Mouse (Mus musculus): Measurements from ENCODE around the gene Ccdc144b. TPM values are rescaled to one million over a fixed set of nuclear protein-coding genes. Genes with fewer than 3 reads are reported as not detected.

Ccdc144b gene
- polyA plus RNA-seq, 1 experiment from 2014 or later = not detected

- Histone ChIP-seq H3K4me1 (peaks cover 15% of the 10 kb centered on the region), H3K4me3 (no peak overlapping the region), H3K27ac (no peak overlapping the region), H3K9me3 (no peaks in the 10 kb centered on the region), H3K36me3 (peaks cover 17% of the 10 kb centered on the region), H3K27me3 (replicated peaks) (no peaks in the 10 kb centered on the region), H3K9ac (no peak overlapping the region), H3K4me2 (replicated peaks) (no peak overlapping the region)
- 94% methylated on average over 6 of the region's 6 CpGs for WGBS
- no peak for ATAC-seq (ENCODE audit: low FRiP score, low read depth)
Observed at GRCm38 (mm10) chr3:36067731-36068130, 14.4 kb upstream of the Ccdc144b start.

- H3K4me1 ChIP-seq = peaks cover 15% of the 10 kb centered on the region
- peak within 1 kb of the TSS; percentile 73 for H3K4me3 ChIP-seq
- H3K9ac ChIP-seq = peak within 1 kb of the TSS; percentile 75
- no peaks in the 10 kb centered on the region for H3K9me3 ChIP-seq
- no peak within 1 kb of the TSS for H3K27ac ChIP-seq
- peaks cover 12% of the 10 kb centered on the region for H3K36me3 ChIP-seq
- WGBS = under 1% methylated on average over 49 of the region's 49 CpGs
- peak within 1 kb of the TSS; percentile 70 for H3K4me2 ChIP-seq (replicated peaks)
- H3K27me3 ChIP-seq (replicated peaks) = no peaks in the 10 kb centered on the region
- peak; percentile 99 for ATAC-seq (ENCODE audit: low FRiP score, low read depth)
Observed at GRCm38 (mm10) chr3:36065843-36066651, 12.7 kb upstream of the Ccdc144b start, which contains the start of gene Acad9. Gene Acad9, plus strand, starts transcription at chr3:36065979.

GRCm38 (mm10) chr3:36065166-36065565 lies 11.8 kb upstream of the Ccdc144b start:
- Histone ChIP-seq H3K4me1 (peaks cover 15% of the 10 kb centered on the region), H3K27me3 (replicated peaks) (no peaks in the 10 kb centered on the region), H3K9ac (no peak overlapping the region), H3K4me3 (peak overlapping the region; percentile 73), H3K27ac (no peak overlapping the region), H3K36me3 (peaks cover 3% of the 10 kb centered on the region; the same call in 1 of the 2 replicates), H3K4me2 (replicated peaks) (peak overlapping the region; percentile 70), H3K9me3 (no peaks in the 10 kb centered on the region)
- 98% methylated on average over 2 of the region's 2 CpGs for WGBS
- ATAC-seq (ENCODE audit: low FRiP score, low read depth) = 0 out of 2 replicates have a peak, but pooled peaks have one; percentile 35

GRCm38 (mm10) chr3:36064592-36065061 lies 11.3 kb upstream of the Ccdc144b start:
- H3K36me3 ChIP-seq = no peaks in the 10 kb centered on the region
- WGBS = 94% methylated on average over 1 of the region's 1 CpGs
- peaks cover 15% of the 10 kb centered on the region for H3K4me1 ChIP-seq
- no peak for ATAC-seq (ENCODE audit: low FRiP score, low read depth)
- H3K4me2 ChIP-seq (replicated peaks) = no peak overlapping the region
- H3K9ac ChIP-seq = no peak overlapping the region
- H3K27ac ChIP-seq = no peak overlapping the region
- no peak overlapping the region for H3K4me3 ChIP-seq
- no peaks in the 10 kb centered on the region for H3K9me3 ChIP-seq
- no peaks in the 10 kb centered on the region for H3K27me3 ChIP-seq (replicated peaks)

- Histone ChIP-seq H3K4me3 (no peak overlapping the region), H3K27ac (no peak overlapping the region), H3K36me3 (no peaks in the 10 kb centered on the region), H3K9me3 (no peaks in the 10 kb centered on the region), H3K9ac (no peak overlapping the region), H3K4me2 (replicated peaks) (no peak overlapping the region; the same call in 1 of the 2 replicates), H3K27me3 (replicated peaks) (no peaks in the 10 kb centered on the region), H3K4me1 (no peaks in the 10 kb centered on the region)
- ATAC-seq (ENCODE audit: low FRiP score, low read depth) = peak; percentile 29; the same call in 1 of the 2 replicates
- 34% methylated on average over 8 of the region's 8 CpGs for WGBS
Observed at GRCm38 (mm10) chr3:36060096-36060850, 6.9 kb upstream of the Ccdc144b start.

GRCm38 (mm10) chr3:36049106-36049505 lies 4.2 kb downstream of the Ccdc144b start:
- no peak overlapping the region for H3K4me2 ChIP-seq (replicated peaks)
- H3K9ac ChIP-seq = no peak overlapping the region
- no peak overlapping the region for H3K27ac ChIP-seq
- H3K4me1 ChIP-seq = no peaks in the 10 kb centered on the region
- no peaks in the 10 kb centered on the region for H3K36me3 ChIP-seq
- H3K27me3 ChIP-seq (replicated peaks) = no peaks in the 10 kb centered on the region
- ATAC-seq (ENCODE audit: low FRiP score, low read depth) = no peak
- WGBS = 76% methylated on average over 1 of the region's 1 CpGs
- no peak overlapping the region for H3K4me3 ChIP-seq
- no peaks in the 10 kb centered on the region for H3K9me3 ChIP-seq

- Histone ChIP-seq H3K27ac (no peak overlapping the region), H3K4me1 (no peaks in the 10 kb centered on the region), H3K27me3 (replicated peaks) (no peaks in the 10 kb centered on the region), H3K4me3 (no peak overlapping the region), H3K4me2 (replicated peaks) (no peak overlapping the region), H3K9ac (no peak overlapping the region), H3K36me3 (no peaks in the 10 kb centered on the region), H3K9me3 (no peaks in the 10 kb centered on the region)
- 84% methylated on average over 4 of the region's 4 CpGs for WGBS
- no peak for ATAC-seq (ENCODE audit: low FRiP score, low read depth)
Observed at GRCm38 (mm10) chr3:36045086-36045485, 8.3 kb downstream of the Ccdc144b start.

GRCm38 (mm10) chr3:36044520-36044919 lies 8.8 kb downstream of the Ccdc144b start:
- Histone ChIP-seq H3K9me3 (no peaks in the 10 kb centered on the region), H3K36me3 (no peaks in the 10 kb centered on the region), H3K4me2 (replicated peaks) (no peak overlapping the region), H3K27ac (no peak overlapping the region), H3K9ac (no peak overlapping the region), H3K4me1 (no peaks in the 10 kb centered on the region), H3K4me3 (no peak overlapping the region), H3K27me3 (replicated peaks) (no peaks in the 10 kb centered on the region)
- ATAC-seq (ENCODE audit: low FRiP score, low read depth) = no peak

GRCm38 (mm10) chr3:36031740-36032510 lies 21.4 kb downstream of the Ccdc144b start:
- no peak overlapping the region for H3K27ac ChIP-seq
- 70% methylated on average over 6 of the region's 6 CpGs for WGBS
- ATAC-seq (ENCODE audit: low FRiP score, low read depth) = no peak
- no peak overlapping the region for H3K4me2 ChIP-seq (replicated peaks)
- H3K27me3 ChIP-seq (replicated peaks) = no peaks in the 10 kb centered on the region
- no peak overlapping the region for H3K4me3 ChIP-seq
- H3K4me1 ChIP-seq = no peaks in the 10 kb centered on the region
- H3K36me3 ChIP-seq = no peaks in the 10 kb centered on the region
- no peaks in the 10 kb centered on the region for H3K9me3 ChIP-seq
- H3K9ac ChIP-seq = no peak overlapping the region

- no peaks in the 10 kb centered on the region for H3K4me1 ChIP-seq
- H3K27me3 ChIP-seq (replicated peaks) = no peaks in the 10 kb centered on the region
- 83% methylated on average over 4 of the region's 4 CpGs for WGBS
- H3K9me3 ChIP-seq = no peaks in the 10 kb centered on the region
- no peak overlapping the region for H3K27ac ChIP-seq
- no peak overlapping the region for H3K4me2 ChIP-seq (replicated peaks)
- no peak for ATAC-seq (ENCODE audit: low FRiP score, low read depth)
- no peak overlapping the region for H3K4me3 ChIP-seq
- H3K36me3 ChIP-seq = no peaks in the 10 kb centered on the region
- no peak overlapping the region for H3K9ac ChIP-seq
Observed at GRCm38 (mm10) chr3:36029993-36030392, 23.4 kb downstream of the Ccdc144b start.

GRCm38 (mm10) chr3:36025732-36026131 lies 27.6 kb downstream of the Ccdc144b start:
- Histone ChIP-seq H3K4me2 (replicated peaks) (no peak overlapping the region), H3K27ac (no peak overlapping the region), H3K9ac (no peak overlapping the region), H3K4me1 (no peaks in the 10 kb centered on the region), H3K36me3 (no peaks in the 10 kb centered on the region), H3K4me3 (no peak overlapping the region), H3K9me3 (no peaks in the 10 kb centered on the region), H3K27me3 (replicated peaks) (no peaks in the 10 kb centered on the region)
- 90% methylated on average over 6 of the region's 6 CpGs for WGBS
- no peak for ATAC-seq (ENCODE audit: low FRiP score, low read depth)

- no peak overlapping the region for H3K4me2 ChIP-seq (replicated peaks)
- no peaks in the 10 kb centered on the region for H3K36me3 ChIP-seq
- no peaks in the 10 kb centered on the region for H3K9me3 ChIP-seq
- 45% methylated on average over 3 of the region's 3 CpGs for WGBS
- ATAC-seq (ENCODE audit: low FRiP score, low read depth) = no peak
- no peak overlapping the region for H3K9ac ChIP-seq
- H3K27me3 ChIP-seq (replicated peaks) = no peaks in the 10 kb centered on the region
- no peaks in the 10 kb centered on the region for H3K4me1 ChIP-seq
- H3K4me3 ChIP-seq = no peak overlapping the region
- no peak overlapping the region for H3K27ac ChIP-seq
Observed at GRCm38 (mm10) chr3:36011239-36011638, 42.1 kb downstream of the Ccdc144b start.

Measured in neural tube, embryonic 12.5 days (tissue).